Mouse (Mus musculus) CD4-positive helper T cell, adult 2 months (primary cell): ENCODE results near the gene Fthl17e.
"Not testable (repeated sequence)": the region's sequence is repeated elsewhere in the genome, so short reads cannot be mapped to it uniquely, and the experiment has no call there.

ENCODE experiments used
- DNase-seq: peaks from one replicate; pipeline ENCODE4 v3.0.0-alpha.2; 2012; ENCODE audit warnings: low read depth, missing footprints, low spot score

Fthl17e gene

DNA sequence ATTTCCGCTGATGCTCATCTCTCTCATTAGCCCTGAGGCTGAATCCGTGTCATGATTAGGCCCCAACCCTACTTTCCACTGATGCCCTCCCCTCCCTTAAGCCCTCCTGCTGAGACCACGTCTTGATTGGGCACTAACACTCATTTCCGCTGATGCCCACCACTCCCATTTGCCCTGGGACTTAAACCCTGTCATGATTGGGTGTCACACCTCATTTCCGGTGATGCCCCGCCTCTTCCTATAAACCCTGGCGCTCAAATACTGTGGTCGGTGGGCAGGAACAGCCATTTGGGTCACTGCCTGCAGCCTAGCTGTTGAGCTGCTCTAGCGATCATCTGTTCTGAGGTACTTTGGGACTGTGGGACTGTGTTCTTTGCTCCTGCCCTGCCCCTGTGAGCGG lies at the start of gene Fthl17e:
TSS of gene Fthl17e (plus strand) at position 301 of the 400 bp plus-strand sequence.
- DNase-seq, result not testable (repeated sequence)

DNA sequence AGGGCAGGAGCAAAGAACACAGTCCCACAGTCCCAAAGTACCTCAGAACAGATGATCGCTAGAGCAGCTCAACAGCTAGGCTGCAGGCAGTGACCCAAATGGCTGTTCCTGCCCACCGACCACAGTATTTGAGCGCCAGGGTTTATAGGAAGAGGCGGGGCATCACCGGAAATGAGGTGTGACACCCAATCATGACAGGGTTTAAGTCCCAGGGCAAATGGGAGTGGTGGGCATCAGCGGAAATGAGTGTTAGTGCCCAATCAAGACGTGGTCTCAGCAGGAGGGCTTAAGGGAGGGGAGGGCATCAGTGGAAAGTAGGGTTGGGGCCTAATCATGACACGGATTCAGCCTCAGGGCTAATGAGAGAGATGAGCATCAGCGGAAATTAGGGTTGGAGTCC lies 46.6 kb upstream of the Fthl17e start, which contains the start of gene Fthl17d:
TSS of gene Fthl17d (minus strand) at position 101 of the 400 bp plus-strand sequence.
- not testable (repeated sequence) for DNase-seq

- no peak for DNase-seq
These were observed 17.2 kb upstream of the Fthl17e start for GRCm38 (mm10) chrX:9016079-9016478.

- DNase-seq, result no peak
These were observed 13.8 kb upstream of the Fthl17e start for GRCm38 (mm10) chrX:9019481-9019880.

DNA sequence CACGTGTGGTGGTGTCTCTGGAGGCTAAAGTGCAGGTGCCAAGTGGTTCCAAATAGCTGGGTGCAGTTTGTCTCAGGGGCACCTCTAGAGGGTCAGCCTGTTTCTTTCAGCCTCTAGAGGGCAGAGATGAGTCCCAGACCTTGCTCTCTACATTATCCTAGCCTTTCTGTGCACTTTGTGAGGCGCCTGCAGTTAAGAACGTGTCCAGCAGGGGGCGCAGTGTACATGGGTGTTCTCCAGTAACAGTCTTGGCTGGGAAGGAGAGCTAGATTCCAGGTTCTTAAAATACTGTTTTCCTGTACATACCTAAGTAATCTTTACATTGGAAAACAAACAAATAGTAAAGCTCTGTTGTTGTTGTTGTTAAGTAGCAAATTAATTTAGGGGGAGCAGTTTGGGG lies 8.3 kb downstream of the Fthl17e start:
- DNase-seq, result not testable (repeated sequence)

DNA sequence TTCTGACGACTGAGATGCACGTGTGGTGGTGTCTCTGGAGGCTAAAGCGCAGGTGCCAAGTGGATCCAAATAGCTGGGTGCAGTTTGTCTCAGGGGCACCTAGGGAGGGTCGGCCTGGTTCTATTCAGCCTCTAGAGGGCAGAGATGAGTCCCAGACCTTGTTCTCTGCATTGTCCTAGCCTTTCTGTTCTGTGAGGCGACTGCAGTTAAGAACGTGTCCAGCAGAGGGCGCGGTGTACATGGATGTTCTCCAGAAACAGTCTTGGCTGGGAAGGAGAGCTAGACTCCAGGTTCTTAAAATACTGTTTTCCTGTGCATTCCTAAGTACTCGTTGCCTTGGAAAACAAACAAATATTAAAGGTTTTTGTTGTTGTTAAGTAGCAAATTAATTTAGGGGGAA lies 27.7 kb downstream of the Fthl17e start:
- DNase-seq, result peak; percentile 0

DNA sequence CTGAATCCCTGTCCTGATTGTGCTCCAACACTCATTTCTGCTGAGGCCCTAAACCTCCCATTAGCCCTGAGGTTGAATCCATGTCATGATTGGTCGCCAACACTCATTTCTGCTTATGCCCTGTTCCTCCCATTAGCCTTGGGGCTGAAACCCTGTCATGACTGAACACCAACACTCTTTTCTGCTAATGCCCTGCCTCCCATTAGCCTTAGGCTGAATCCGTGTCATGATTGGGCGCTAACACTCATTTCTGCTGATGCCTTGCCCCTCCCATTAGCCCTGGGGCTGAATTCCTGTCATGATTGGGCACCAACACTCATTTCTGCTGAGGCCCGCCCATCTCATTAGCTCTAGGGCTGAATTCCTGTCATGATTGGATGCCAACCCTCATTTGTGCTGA lies 28.8 kb downstream of the Fthl17e start:
- DNase-seq, result no peak

DNA sequence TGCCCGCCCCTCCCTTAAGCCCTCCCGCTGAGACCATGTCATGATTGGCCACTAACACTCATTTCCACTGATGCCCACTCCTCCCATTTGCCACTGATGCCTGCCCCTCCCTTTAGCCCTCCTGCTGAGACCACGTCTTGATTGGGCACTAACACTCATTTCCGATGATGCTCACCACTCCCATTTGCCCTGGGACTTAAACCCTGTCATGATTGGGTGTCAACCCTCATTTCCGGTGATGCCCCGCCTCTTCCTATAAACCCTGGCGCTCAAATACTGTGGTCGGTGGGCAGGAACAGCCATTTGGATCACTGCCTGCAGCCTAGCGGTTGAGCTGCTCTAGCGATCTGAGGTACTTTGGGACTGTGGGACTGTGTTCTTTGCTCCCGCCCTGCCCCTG lies 29.4 kb downstream of the Fthl17e start, which contains the start of gene Fthl17f:
TSS of gene Fthl17f (plus strand) at position 301 of the 400 bp plus-strand sequence.
- not testable (repeated sequence) for DNase-seq

DNA sequence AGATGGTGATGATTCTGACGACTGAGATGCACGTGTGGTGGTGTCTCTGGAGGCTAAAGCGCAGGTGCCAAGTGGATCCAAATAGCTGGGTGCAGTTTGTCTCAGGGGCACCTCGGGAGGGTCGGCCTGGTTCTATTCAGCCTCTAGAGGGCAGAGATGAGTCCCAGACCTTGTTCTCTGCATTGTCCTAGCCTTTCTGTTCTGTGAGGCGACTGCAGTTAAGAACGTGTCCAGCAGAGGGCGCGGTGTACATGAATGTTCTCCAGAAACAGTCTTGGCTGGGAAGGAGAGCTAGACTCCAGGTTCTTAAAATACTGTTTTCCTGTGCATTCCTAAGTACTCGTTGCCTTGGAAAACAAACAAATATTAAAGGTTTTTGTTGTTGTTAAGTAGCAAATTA lies 44.4 kb downstream of the Fthl17e start:
- not testable (repeated sequence) for DNase-seq
